Mouse (Mus musculus): ENCODE results near the gene Vill.
A peak's percentile ranks its signal among the peaks of the same experiment; 100 is the strongest.

The Vill gene

GRCm38 (mm10) chr9:119119409-119120167 lies 67.0 kb downstream of the Vill start:
- DNase-seq = peak; percentile 94

- no peak for DNase-seq
Measured at GRCm38 (mm10) chr9:119120168-119120560, 67.6 kb downstream of the Vill start.

All from kidney, adult 11 months (tissue).